Mouse (Mus musculus): ENCODE data around the gene Clmn. TPM values are rescaled to one million over a fixed set of nuclear protein-coding genes. Genes with fewer than 3 reads are reported as not detected.
A peak's percentile ranks its signal among the peaks of the same experiment; 100 is the strongest.

Clmn gene
- total RNA-seq, 4 experiments from 2014 or later: 1.8 to 2.4 (median 2.1) TPM

GRCm38 (mm10) chr12:104817172-104817866, 47.6 kb downstream of the Clmn start:
- peak; percentile 20 for DNase-seq (ENCODE audit: low spot score)

GRCm38 (mm10) chr12:104814291-104814690, 50.6 kb downstream of the Clmn start:
- no peak for DNase-seq (ENCODE audit: low spot score)

- DNase-seq (ENCODE audit: low spot score): no peak
Observed at GRCm38 (mm10) chr12:104813762-104814161, 51.1 kb downstream of the Clmn start.

- DNase-seq (ENCODE audit: low spot score): no peak
Observed at GRCm38 (mm10) chr12:104812711-104813110, 52.2 kb downstream of the Clmn start.

- DNase-seq (ENCODE audit: low spot score): no peak
Observed at GRCm38 (mm10) chr12:104810923-104811443, 53.9 kb downstream of the Clmn start.

- DNase-seq (ENCODE audit: low spot score): no peak
Observed at GRCm38 (mm10) chr12:104808421-104809067, 56.3 kb downstream of the Clmn start.

GRCm38 (mm10) chr12:104806680-104807375, 58.0 kb downstream of the Clmn start:
- no peak for DNase-seq (ENCODE audit: low spot score)

- no peak for DNase-seq (ENCODE audit: low spot score)
Observed at GRCm38 (mm10) chr12:104801494-104802260, 63.2 kb downstream of the Clmn start.

GRCm38 (mm10) chr12:104799365-104799764, 65.5 kb downstream of the Clmn start:
- no peak for DNase-seq (ENCODE audit: low spot score)

GRCm38 (mm10) chr12:104797905-104798304, 67.0 kb downstream of the Clmn start:
- no peak for DNase-seq (ENCODE audit: low spot score)

- DNase-seq (ENCODE audit: low spot score): no peak
Observed at GRCm38 (mm10) chr12:104796635-104797378, 68.1 kb downstream of the Clmn start.

- no peak for DNase-seq (ENCODE audit: low spot score)
Observed at GRCm38 (mm10) chr12:104794957-104795356, 69.9 kb downstream of the Clmn start.

GRCm38 (mm10) chr12:104793486-104793885, 71.4 kb downstream of the Clmn start:
- DNase-seq (ENCODE audit: low spot score): no peak

GRCm38 (mm10) chr12:104777603-104778002, 87.3 kb downstream of the Clmn start:
- DNase-seq (ENCODE audit: low spot score): no peak

GRCm38 (mm10) chr12:104771941-104772340, 92.9 kb downstream of the Clmn start:
- DNase-seq (ENCODE audit: low spot score): no peak

- DNase-seq (ENCODE audit: low spot score): no peak
Observed at GRCm38 (mm10) chr12:104769201-104769785, 95.6 kb downstream of the Clmn start.

- no peak for DNase-seq (ENCODE audit: low spot score)
Observed at GRCm38 (mm10) chr12:104767183-104767582, 97.7 kb downstream of the Clmn start.

- DNase-seq (ENCODE audit: low spot score): peak; percentile 48
Observed at GRCm38 (mm10) chr12:104765761-104766160, 99.1 kb downstream of the Clmn start.

GRCm38 (mm10) chr12:104765116-104765515, 99.8 kb downstream of the Clmn start:
- peak; percentile 47 for DNase-seq (ENCODE audit: low spot score)

GRCm38 (mm10) chr12:104763918-104764317, 101.0 kb downstream of the Clmn start:
- no peak for DNase-seq (ENCODE audit: low spot score)

GRCm38 (mm10) chr12:104761411-104761810, 103.5 kb downstream of the Clmn start:
- DNase-seq (ENCODE audit: low spot score): no peak
